Mouse (Mus musculus) cerebellum, postnatal 36 days (tissue): ENCODE measurements around the gene Olfr370.
"Not testable (repeated sequence)": the region's sequence is repeated elsewhere in the genome, so short reads cannot be mapped to it uniquely, and the experiment has no call there.

ENCODE experiments used
- DNase-seq, 2 experiments: peaks; one replicate each; pipeline ENCODE4 v3.0.0; 2021 to 2022; ENCODE audit warnings: mixed read lengths in 2 of 2

Gene Olfr370

GRCm38 (mm10) chr8:83535736-83536135 lies at the start of gene Olfr370:
Gene Olfr370, plus strand, starts transcription at chr8:83535780.
- DNase-seq: no peak

GRCm38 (mm10) chr8:83511696-83512095 lies 23.9 kb upstream of the Olfr370 start:
- no peak for DNase-seq

- no peak for DNase-seq
Measured at GRCm38 (mm10) chr8:83520432-83520831, 15.1 kb upstream of the Olfr370 start.

- DNase-seq: not testable (repeated sequence)
Measured at GRCm38 (mm10) chr8:83520907-83521306, 14.7 kb upstream of the Olfr370 start.

- DNase-seq: no peak
Measured at GRCm38 (mm10) chr8:83521310-83521709, 14.3 kb upstream of the Olfr370 start.

GRCm38 (mm10) chr8:83534802-83535201 lies 778 bp upstream of the Olfr370 start:
- DNase-seq: no peak

- DNase-seq: no peak
Measured at GRCm38 (mm10) chr8:83562669-83563068, 27.1 kb downstream of the Olfr370 start.

GRCm38 (mm10) chr8:83563246-83563645 lies 27.7 kb downstream of the Olfr370 start:
- DNase-seq: no peak

- peak; percentile 18 to 24 for DNase-seq
Measured at GRCm38 (mm10) chr8:83565731-83566375, 30.3 kb downstream of the Olfr370 start.

GRCm38 (mm10) chr8:83566469-83567395 lies 31.2 kb downstream of the Olfr370 start, which contains the start of gene Ndufb7:
Gene Ndufb7, plus strand, starts transcription at chr8:83566671.
- peak; percentile 98 for DNase-seq

- no peak for DNase-seq
Measured at GRCm38 (mm10) chr8:83567668-83568067, 32.1 kb downstream of the Olfr370 start.

GRCm38 (mm10) chr8:83568128-83568527 lies 32.5 kb downstream of the Olfr370 start:
- DNase-seq: no peak

GRCm38 (mm10) chr8:83568755-83569154 lies 33.2 kb downstream of the Olfr370 start:
- DNase-seq: no peak

GRCm38 (mm10) chr8:83569165-83569564 lies 33.6 kb downstream of the Olfr370 start:
- DNase-seq: peak in 1 of 2 experiments; percentile 4

GRCm38 (mm10) chr8:83570272-83571000 lies 34.9 kb downstream of the Olfr370 start:
- no peak for DNase-seq

- DNase-seq: not testable (repeated sequence)
Measured at GRCm38 (mm10) chr8:83571001-83571340, 35.4 kb downstream of the Olfr370 start.

- no peak for DNase-seq
Measured at GRCm38 (mm10) chr8:83571791-83572190, 36.2 kb downstream of the Olfr370 start.

- DNase-seq: peak in 1 of 2 experiments; percentile 2
Measured at GRCm38 (mm10) chr8:83572246-83572812, 36.7 kb downstream of the Olfr370 start.

GRCm38 (mm10) chr8:83573140-83573875 lies 37.7 kb downstream of the Olfr370 start:
- DNase-seq: peak in 1 of 2 experiments; percentile 9

- DNase-seq: peak in 1 of 2 experiments; percentile 35
Measured at GRCm38 (mm10) chr8:83574631-83575315, 39.2 kb downstream of the Olfr370 start.
